Mouse (Mus musculus) liver, adult 2 months (tissue): ENCODE data around the gene Msh5.

ENCODE experiments used
- CTCF ChIP-seq: fragments of 200-500 bp; IDR thresholded peaks from 2 replicates; pipeline ENCODE4 v1.5.1; 2011; ENCODE audit warnings: low read depth, low read length, control low read depth
- POLR2A ChIP-seq: fragments of 200-500 bp; IDR thresholded peaks from 2 replicates; pipeline ENCODE4 v1.6.1; 2011; ENCODE audit warnings: low read length, control low read depth; ENCODE audit not compliant: insufficient read depth; ENCODE audit errors: extremely low read depth

DNA sequence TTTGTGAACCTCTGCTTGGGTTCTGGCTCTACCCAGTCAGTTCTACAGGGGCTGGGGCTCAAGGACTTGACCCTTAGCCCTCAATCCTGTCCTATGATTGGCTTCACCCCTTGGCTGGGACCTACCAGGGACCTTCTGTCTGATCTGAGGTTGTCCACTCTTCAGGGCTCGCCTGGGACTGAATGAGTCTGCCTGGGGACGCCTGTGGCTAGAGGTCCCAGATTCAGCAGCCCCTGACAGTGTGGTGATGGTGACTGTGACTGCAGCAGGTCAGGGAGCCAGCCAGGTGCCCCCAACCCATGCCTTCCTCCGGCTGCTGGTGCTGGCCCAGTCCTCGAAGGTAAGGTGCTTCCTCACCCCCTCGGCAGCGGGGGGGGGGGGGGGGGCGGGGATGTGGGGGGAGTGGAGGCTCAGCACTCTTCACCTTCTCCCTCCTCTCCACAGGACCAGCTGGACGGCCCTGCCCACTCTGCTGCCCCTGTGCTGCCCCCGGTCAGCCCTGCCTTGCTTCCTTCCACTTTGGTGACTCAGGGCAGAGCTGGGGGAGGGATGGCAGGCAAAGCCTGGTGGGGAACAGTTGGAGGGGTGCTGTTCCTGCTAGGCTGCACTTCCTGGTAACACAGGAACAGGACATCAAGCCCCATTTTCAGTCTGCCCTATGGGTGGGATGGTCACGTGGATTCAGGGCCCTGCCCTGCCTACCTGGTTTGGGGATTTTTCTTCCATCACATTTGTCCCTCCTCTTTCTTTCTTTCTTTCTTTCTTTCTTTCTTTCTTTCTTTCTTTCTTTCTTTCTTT lies 21.7 kb downstream of the Msh5 start:
- no peak for TF ChIP-seq POLR2A
- TF ChIP-seq CTCF: no peak
